Comparison of ENCODE assay signal across 10 mouse cellular contexts in genomic region chr11:35927309-35927708, GRCm38 (mm10). TPM values are rescaled to one million over a fixed set of nuclear protein-coding genes. Genes with fewer than 3 reads are reported as not detected.
DNase-seq lines count a peak whose midpoint lies in the region; ATAC-seq and TF ChIP-seq lines count a peak whose summit lies in the region.
"Had no signal": no experiment of that assay in that cellular context is flagged by ENCODE, and none has a peak within 500 bp of the region (broad histone marks: within the 10 kb centered on the region; RNA-seq: fewer than 3 reads in every experiment).

No protein-coding gene starts in this region.

- H3K9me3 ChIP-seq in forebrain, embryonic 12.5 days, result no peaks in the 10 kb centered on the region
- H3K9me3 ChIP-seq in forebrain, embryonic 10.5 days, result no peaks in the 10 kb centered on the region; the same call in 1 of the 2 replicates
- no peaks in the 10 kb centered on the region; the same call in 1 of the 2 replicates for H3K9me3 ChIP-seq in midbrain, postnatal 0 days (ENCODE audit: low read length)

- no peak for TF ChIP-seq CTCF in midbrain, postnatal 0 days (IDR thresholded peaks at IDR 0.05)

- ATAC-seq in forebrain, embryonic 12.5 days (ENCODE audit: low FRiP score), result peak; percentile 69
- ATAC-seq in midbrain, postnatal 0 days (ENCODE audit: low FRiP score), result peak; percentile 60; the same call in 1 of the 2 replicates
- no peak for ATAC-seq in CD4-positive, CD25-positive, alpha-beta regulatory T cell, adult 4 months

- H3K9ac ChIP-seq in forebrain, embryonic 12.5 days, result no peak overlapping the region
- H3K9ac ChIP-seq in midbrain, postnatal 0 days (replicated peaks; ENCODE audit: low read length, poor library complexity, severe bottlenecking), result no peak overlapping the region

- no peaks in the 10 kb centered on the region for H3K36me3 ChIP-seq in forebrain, embryonic 12.5 days (replicated peaks)
- peaks cover 9% of the 10 kb centered on the region; the same call in 1 of the 2 replicates for H3K36me3 ChIP-seq in forebrain, embryonic 10.5 days (replicated peaks)
- H3K36me3 ChIP-seq in midbrain, postnatal 0 days (ENCODE audit: insufficient read depth, low read length), result no peaks in the 10 kb centered on the region

- no peak overlapping the region for H3K4me3 ChIP-seq in forebrain, embryonic 12.5 days (replicated peaks)
- no peak overlapping the region for H3K4me3 ChIP-seq in forebrain, embryonic 10.5 days
- no peak overlapping the region for H3K4me3 ChIP-seq in midbrain, postnatal 0 days (ENCODE audit: low read depth, low read length)

- WGBS in forebrain, embryonic 12.5 days, result 49% methylated on average over 14 of the region's 14 CpGs
- 82% methylated on average over 14 of the region's 14 CpGs for WGBS in forebrain, embryonic 10.5 days
- WGBS in midbrain, postnatal 0 days, result 22% methylated on average over 14 of the region's 14 CpGs

- peaks cover 3% of the 10 kb centered on the region for H3K27me3 ChIP-seq in forebrain, embryonic 12.5 days
- no peaks in the 10 kb centered on the region for H3K27me3 ChIP-seq in forebrain, embryonic 10.5 days (ENCODE audit: poor library complexity, severe bottlenecking)
- H3K27me3 ChIP-seq in midbrain, postnatal 0 days (ENCODE audit: insufficient read depth, low read length), result no peaks in the 10 kb centered on the region

- H3K4me1 ChIP-seq in forebrain, embryonic 12.5 days, result peaks cover 22% of the 10 kb centered on the region
- H3K4me1 ChIP-seq in forebrain, embryonic 10.5 days, result peaks cover 41% of the 10 kb centered on the region
- H3K4me1 ChIP-seq in midbrain, postnatal 0 days (ENCODE audit: insufficient read depth, low read length), result no peaks in the 10 kb centered on the region

- no peak overlapping the region for H3K4me2 ChIP-seq in forebrain, embryonic 12.5 days
- no peak overlapping the region for H3K4me2 ChIP-seq in midbrain, postnatal 0 days (ENCODE audit: low read depth, low read length, poor library complexity, severe bottlenecking)

- no peak for DNase-seq in forebrain, embryonic 10.5 days (ENCODE audit: extremely low spot score, low spot score)
- DNase-seq in ZHBTc4 (ENCODE audit: low read depth, low spot score), result peak; percentile 36
- DNase-seq in layer of hippocampus, adult 9-11 months, result peak; percentile 54
- DNase-seq in midbrain, postnatal 0 days (ENCODE audit: low spot score), result peak; percentile 63
- DNase-seq in heart, adult 11 months, result no peak
- no peak for DNase-seq in cerebellum, adult 18-20 months
- DNase-seq: cerebellum, adult 9-11 months; heart, postnatal 10 days had no signal

- peak overlapping the region; percentile 50 for H3K27ac ChIP-seq in forebrain, embryonic 12.5 days
- no peak overlapping the region for H3K27ac ChIP-seq in forebrain, embryonic 10.5 days
- H3K27ac ChIP-seq in midbrain, postnatal 0 days (ENCODE audit: low read depth, low read length), result peak overlapping the region; percentile 57

RNA-seq across cellular contexts. Expression of gene Wwc1, which starts 53.0 kb away (rescaled TPM):
- polyA plus RNA-seq in forebrain, embryonic 12.5 days (2016; fragmentation: Nextera tagmentation; extraction: Ambion mirVana), result 6.7 and 10.3 TPM in 2 replicates
- polyA plus RNA-seq in forebrain, embryonic 10.5 days (2016; fragmentation: Nextera tagmentation; extraction: Ambion mirVana), result 4.2 and 4.9 TPM in 2 replicates
- 11.9 and 15.4 TPM in 2 replicates for total RNA-seq in midbrain, postnatal 0 days (2014; rRNA removed)
- polyA plus RNA-seq in midbrain, postnatal 0 days (2015; fragmentation: Nextera tagmentation; extraction: Ambion mirVana), result 8.0 and 9.2 TPM in 2 replicates
- under 1 TPM in 1 of 2 experiments, not detected in 1; 0.12 TPM for polyA plus RNA-seq in CD4-positive, CD25-positive, alpha-beta regulatory T cell, adult 4 months (2017; shearing (Covaris generic))

Comparison
In these comparisons a context has a peak if more than half of its experiments do, and no peak if none do; other contexts are left out.
1. DNase-seq: peak in ZHBTc4 (single experiment), layer of hippocampus, adult 9-11 months (single experiment) and midbrain, postnatal 0 days (single experiment); none in forebrain, embryonic 10.5 days (single experiment), heart, adult 11 months (single experiment) and cerebellum, adult 18-20 months (0 of 2).